Mouse (Mus musculus): ENCODE measurements at regions not wholly inside any gene's neighbourhood (a gene's known extent, or its start where the extent isn't known, plus 50 kb on each side); places are given as distances from the start of the nearest gene placed in this dataset.

GRCm38 (mm10) chr2:82455743-82456142, 402.7 kb downstream of the Zfp804a start:
- no peak for TF ChIP-seq CTCF (IDR thresholded peaks at IDR 0.05; ENCODE audit: low read depth)
- no peak for TF ChIP-seq EP300 (IDR thresholded peaks at IDR 0.05; ENCODE audit: low read depth)
